Mouse (Mus musculus) urinary bladder, postnatal 14 days (tissue): Measurements from ENCODE around the gene Cdc14b.
"Not testable (repeated sequence)": the region's sequence is repeated elsewhere in the genome, so short reads cannot be mapped to it uniquely, and the experiment has no call there.

ENCODE experiments used
- DNase-seq: peaks from one replicate; pipeline ENCODE4 v3.0.0; 2021; ENCODE audit warnings: low spot score

Gene Cdc14b

GRCm38 (mm10) chr13:64273891-64274844 lies 922 bp downstream of the Cdc14b start:
- peak; percentile 20 for DNase-seq

GRCm38 (mm10) chr13:64273352-64273751 lies 1.7 kb downstream of the Cdc14b start:
- DNase-seq = no peak

- DNase-seq = no peak
These were observed 6.7 kb downstream of the Cdc14b start for GRCm38 (mm10) chr13:64268384-64268783.

- no peak for DNase-seq
These were observed 7.9 kb downstream of the Cdc14b start for GRCm38 (mm10) chr13:64267151-64267550.

GRCm38 (mm10) chr13:64264586-64264985 lies 10.5 kb downstream of the Cdc14b start:
- no peak for DNase-seq

GRCm38 (mm10) chr13:64259903-64260302 lies 15.2 kb downstream of the Cdc14b start:
- DNase-seq = no peak

GRCm38 (mm10) chr13:64258516-64258821 lies 16.6 kb downstream of the Cdc14b start:
- no peak for DNase-seq

- DNase-seq = no peak
These were observed 17.1 kb downstream of the Cdc14b start for GRCm38 (mm10) chr13:64257814-64258515.

GRCm38 (mm10) chr13:64257010-64257813 lies 17.9 kb downstream of the Cdc14b start:
- no peak for DNase-seq

- DNase-seq = not testable (repeated sequence)
These were observed 20.9 kb downstream of the Cdc14b start for GRCm38 (mm10) chr13:64254185-64254584.

- no peak for DNase-seq
These were observed 21.4 kb downstream of the Cdc14b start for GRCm38 (mm10) chr13:64253697-64254096.

GRCm38 (mm10) chr13:64252147-64252546 lies 22.9 kb downstream of the Cdc14b start:
- DNase-seq = peak; percentile 5

- peak; percentile 9 for DNase-seq
These were observed 24.7 kb downstream of the Cdc14b start for GRCm38 (mm10) chr13:64250363-64250762.

- DNase-seq = peak; percentile 91
These were observed 26.1 kb downstream of the Cdc14b start for GRCm38 (mm10) chr13:64248775-64249524.

GRCm38 (mm10) chr13:64248161-64248774 lies 26.8 kb downstream of the Cdc14b start:
- peak; percentile 69 for DNase-seq

- DNase-seq = no peak
These were observed 29.0 kb downstream of the Cdc14b start for GRCm38 (mm10) chr13:64246106-64246505.

GRCm38 (mm10) chr13:64244685-64245261 lies 30.3 kb downstream of the Cdc14b start:
- DNase-seq = no peak

GRCm38 (mm10) chr13:64242721-64243120 lies 32.4 kb downstream of the Cdc14b start:
- DNase-seq = no peak

- no peak for DNase-seq
These were observed 34.5 kb downstream of the Cdc14b start for GRCm38 (mm10) chr13:64240626-64241025.

- no peak for DNase-seq
These were observed 37.4 kb downstream of the Cdc14b start for GRCm38 (mm10) chr13:64237681-64238157.
